Mouse (Mus musculus): ENCODE data around the gene Pcnx2.

DNA sequence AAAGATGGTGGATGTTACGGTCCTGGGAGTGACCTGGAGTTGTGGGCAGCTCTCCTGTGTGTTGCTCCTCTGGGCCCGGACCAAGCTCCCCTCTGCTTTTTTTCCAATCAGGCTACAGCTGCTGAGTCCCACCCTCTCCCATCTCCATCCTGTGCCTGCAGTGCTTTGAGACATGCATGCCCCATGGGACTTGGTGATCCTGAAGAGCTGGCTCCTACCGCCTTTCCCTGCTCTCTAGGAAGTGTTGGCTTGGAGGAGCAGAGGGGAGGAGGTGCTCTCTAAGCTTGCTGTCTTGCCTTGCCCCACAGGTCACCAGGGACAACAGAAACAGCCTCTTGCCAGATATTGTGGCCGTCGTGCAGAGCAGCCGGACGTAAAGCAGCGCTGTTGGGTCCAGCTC is 150.7 kb downstream of the Pcnx2 start:
- TF ChIP-seq POLR2A (IDR thresholded peaks at IDR 0.05; ENCODE audit: extremely low read depth, insufficient read depth, low read length) (no peak), CTCF (IDR thresholded peaks at IDR 0.05; ENCODE audit: extremely low read depth, insufficient read depth, low read length) (no peak)
